Mouse (Mus musculus) B cell, adult (primary cell): ENCODE data around the gene Tmem150b. TPM values are rescaled to one million over a fixed set of nuclear protein-coding genes. Genes with fewer than 3 reads are reported as not detected.

Experiments used
- total RNA-seq: library from RNA; stranded (reverse); gene quantifications from 4 replicates; pipeline ENCODE4 v1.2.4, GENCODE M21; 2023; ENCODE audit not compliant: inconsistent age

The Tmem150b gene
- 2.0 to 4.0 TPM (median 3.1 TPM) in 4 replicates for total RNA-seq

GRCm38 (mm10) chr7:4725169-4725568, at the start of gene Tmem150b:
Tmem150b (minus strand) TSS chr7:4725249.

GRCm38 (mm10) chr7:4771202-4771601, 46.2 kb upstream of the Tmem150b start, which contains the start of gene Fam71e2:
Fam71e2 (minus strand) TSS chr7:4771302.

GRCm38 (mm10) chr7:4752821-4753570, 27.9 kb upstream of the Tmem150b start, which contains the start of gene Cox6b2:
Cox6b2 (minus strand) TSS chr7:4753094.

GRCm38 (mm10) chr7:4739544-4740275, 14.7 kb upstream of the Tmem150b start, which contains the start of gene Kmt5c:
Kmt5c (plus strand) TSS chr7:4740115.

GRCm38 (mm10) chr7:4690387-4690786, 34.7 kb downstream of the Tmem150b start, which contains the start of gene Brsk1:
Brsk1 (plus strand) TSS chr7:4690604.

GRCm38 (mm10) chr7:4684632-4685417, 40.2 kb downstream of the Tmem150b start, which contains the start of gene Hspbp1:
Hspbp1 (minus strand) TSS chr7:4685068.

GRCm38 (mm10) chr7:4658912-4659551, 66.0 kb downstream of the Tmem150b start, which contains the start of gene Ppp6r1:
Ppp6r1 (minus strand) TSS chr7:4659019.

Other genes with a start within 250 kb of the Tmem150b start
- 230 to 259 TPM (median 247 TPM) in 4 replicates for gene Ppp1r12c, start 223.6 kb downstream of the Tmem150b start, total RNA-seq
- gene Tnnt1, start 208.9 kb downstream of the Tmem150b start, total RNA-seq, result 0.61 to 2.7 TPM in 2 of 4 replicates, not detected in the others
- gene Tnni3, start 201.0 kb downstream of the Tmem150b start, total RNA-seq, result 1.2 to 1.9 TPM in 2 of 4 replicates, not detected in the others
- gene Dnaaf3, start 192.8 kb downstream of the Tmem150b start, total RNA-seq, result 0.22 to 0.69 TPM (median 0.39 TPM) in 3 of 4 replicates, not detected in the other
- not detected in 4 replicates for gene Syt5, start 177.7 kb downstream of the Tmem150b start, total RNA-seq
- gene Ptprh, start 121.2 kb downstream of the Tmem150b start, total RNA-seq, result 1.4 TPM in 1 of 4 replicates, not detected in the others
- gene Tmem86b, start 93.8 kb downstream of the Tmem150b start, total RNA-seq, result 46.4 to 54.9 TPM (median 50.2 TPM) in 4 replicates
- 242 to 260 TPM (median 251 TPM) in 4 replicates for gene Ppp6r1, start 66.2 kb downstream of the Tmem150b start, total RNA-seq
- gene Hspbp1, start 40.2 kb downstream of the Tmem150b start, total RNA-seq, result 74.3 to 78.0 TPM (median 75.7 TPM) in 4 replicates
- not detected in 4 replicates for gene Brsk1, start 34.6 kb downstream of the Tmem150b start, total RNA-seq
- gene Kmt5c, start 14.9 kb upstream of the Tmem150b start, total RNA-seq, result 88.8 to 99.7 TPM (median 92.1 TPM) in 4 replicates
- 2.3 to 5.0 TPM (median 4.1 TPM) in 4 replicates for gene Cox6b2, start 27.8 kb upstream of the Tmem150b start, total RNA-seq
- gene Fam71e2, start 46.1 kb upstream of the Tmem150b start, total RNA-seq, result not detected in 4 replicates
- not detected in 4 replicates for gene Il11, start 57.6 kb upstream of the Tmem150b start, total RNA-seq
- gene Tmem190, start 57.7 kb upstream of the Tmem150b start, total RNA-seq, result not detected in 4 replicates
- 2.0 to 2.9 TPM (median 2.4 TPM) in 4 replicates for gene Tmem238, start 64.4 kb upstream of the Tmem150b start, total RNA-seq
- gene Rpl28, start 67.6 kb upstream of the Tmem150b start, total RNA-seq, result 1,659 to 1,852 TPM (median 1,727 TPM) in 4 replicates
- gene Ube2s, start 87.3 kb upstream of the Tmem150b start, total RNA-seq, result 137 to 170 TPM (median 148 TPM) in 4 replicates
- 0.39 to 1.9 TPM (median 0.72 TPM) in 4 replicates for gene Shisa7, start 119.4 kb upstream of the Tmem150b start, total RNA-seq
- gene Isoc2b, start 145.0 kb upstream of the Tmem150b start, total RNA-seq, result 6.1 to 12.0 TPM (median 7.0 TPM) in 4 replicates
- gene Isoc2a, start 151.9 kb upstream of the Tmem150b start, total RNA-seq, result 10.5 to 13.7 TPM (median 12.2 TPM) in 4 replicates
- not detected in 4 replicates for gene Gm36210, start 181.3 kb upstream of the Tmem150b start, total RNA-seq
- gene Zfp628, start 190.0 kb upstream of the Tmem150b start, total RNA-seq, result 36.5 to 39.0 TPM (median 38.7 TPM) in 4 replicates
- gene Nat14, start 196.8 kb upstream of the Tmem150b start, total RNA-seq, result 8.3 to 9.7 TPM (median 9.1 TPM) in 4 replicates
- 0.19 to 0.39 TPM (median 0.34 TPM) in 4 replicates for gene Ssc5d, start 200.5 kb upstream of the Tmem150b start, total RNA-seq
- 0.35 to 1.0 TPM in 2 of 4 replicates, not detected in the others for gene Sbk2, start 239.2 kb upstream of the Tmem150b start, total RNA-seq
- 0.29 TPM in 1 of 4 replicates, not detected in the others for gene Sbk3, start 245.9 kb upstream of the Tmem150b start, total RNA-seq